22 mouse cellular contexts compared by ENCODE assay signal in the genomic region with DNA sequence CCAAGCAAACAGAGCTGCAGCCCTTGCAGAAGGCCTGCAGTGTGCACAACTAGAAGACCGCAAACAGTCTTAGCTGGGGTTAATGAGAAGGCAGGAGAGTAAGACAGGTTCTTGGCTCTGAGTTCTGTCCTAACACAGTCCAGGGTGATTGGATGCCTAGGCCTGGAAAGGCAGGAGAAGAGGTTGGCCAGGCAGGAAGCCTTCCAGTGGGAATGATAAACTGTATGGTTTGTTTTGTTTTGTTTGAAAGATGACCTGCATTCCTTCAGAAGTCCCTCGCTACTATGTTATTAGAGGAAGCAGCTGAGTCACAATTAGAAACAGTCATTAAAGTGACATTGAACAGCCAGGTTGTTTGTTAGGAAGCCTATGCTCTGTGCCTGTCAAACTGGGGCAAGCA.
DNase-seq lines count a peak whose midpoint lies in the region; ATAC-seq lines count a peak whose summit lies in the region.
"Had no signal": no experiment of that assay in that cellular context is flagged by ENCODE, and none has a peak within 500 bp of the region (broad histone marks: within the 10 kb centered on the region; RNA-seq: fewer than 3 reads in every experiment).

No protein-coding gene starts in this region.

- WGBS in kidney, embryonic 15.5 days = 33% methylated on average over 2 of the region's 2 CpGs
- 30% methylated on average over 2 of the region's 2 CpGs for WGBS in heart, embryonic 16.5 days

- intact Hi-C loops in heart, postnatal 14 days (cut with DNase I) = no loop called here

- H3K9me3 ChIP-seq in kidney, embryonic 15.5 days (replicated peaks) = no peaks in the 10 kb centered on the region
- no peaks in the 10 kb centered on the region for H3K9me3 ChIP-seq in heart, embryonic 16.5 days (replicated peaks; ENCODE audit: control insufficient read depth, low read length)
- H3K9me3 ChIP-seq: embryonic facial prominence, embryonic 15.5 days; hindbrain, embryonic 10.5 days; limb, embryonic 15.5 days; liver, embryonic 15.5 days; midbrain, embryonic 12.5 days; stomach, embryonic 15.5 days had no signal

- H3K4me2 ChIP-seq in kidney, embryonic 15.5 days = no peak overlapping the region
- no peak overlapping the region for H3K4me2 ChIP-seq in heart, embryonic 16.5 days (ENCODE audit: low read depth, low read length)
- H3K4me2 ChIP-seq: embryonic facial prominence, embryonic 15.5 days; limb, embryonic 15.5 days; liver, embryonic 15.5 days; midbrain, embryonic 12.5 days; stomach, embryonic 15.5 days had no signal

- no peaks in the 10 kb centered on the region for H3K36me3 ChIP-seq in kidney, embryonic 15.5 days
- no peaks in the 10 kb centered on the region for H3K36me3 ChIP-seq in heart, embryonic 16.5 days (ENCODE audit: control insufficient read depth, insufficient read depth)
- H3K36me3 ChIP-seq: embryonic facial prominence, embryonic 15.5 days; hindbrain, embryonic 10.5 days; limb, embryonic 15.5 days; liver, embryonic 15.5 days; midbrain, embryonic 12.5 days; stomach, embryonic 15.5 days had no signal

- no peak overlapping the region for H3K4me3 ChIP-seq in kidney, embryonic 15.5 days (replicated peaks)
- no peak overlapping the region for H3K4me3 ChIP-seq in heart, embryonic 16.5 days (ENCODE audit: low read length)
- H3K4me3 ChIP-seq: embryonic facial prominence, embryonic 15.5 days; hindbrain, embryonic 10.5 days; layer of hippocampus, adult 2 months; limb, embryonic 15.5 days; liver, embryonic 15.5 days; midbrain, embryonic 12.5 days; stomach, embryonic 15.5 days had no signal

- no peak overlapping the region for H3K27ac ChIP-seq in kidney, embryonic 15.5 days
- no peak overlapping the region for H3K27ac ChIP-seq in heart, embryonic 16.5 days (ENCODE audit: low read length)
- H3K27ac ChIP-seq: embryonic facial prominence, embryonic 15.5 days; hindbrain, embryonic 10.5 days; hindbrain, postnatal 0 days; layer of hippocampus, adult 2 months; limb, embryonic 15.5 days; liver, embryonic 15.5 days; midbrain, embryonic 12.5 days; stomach, embryonic 15.5 days had no signal

- no peak overlapping the region for H3K9ac ChIP-seq in kidney, embryonic 15.5 days
- no peak overlapping the region for H3K9ac ChIP-seq in heart, embryonic 16.5 days (ENCODE audit: low read length)
- H3K9ac ChIP-seq: embryonic facial prominence, embryonic 15.5 days; forebrain, postnatal 0 days; limb, embryonic 15.5 days; liver, embryonic 15.5 days; midbrain, embryonic 12.5 days; stomach, embryonic 15.5 days had no signal

- peak; percentile 79 for ATAC-seq in kidney, embryonic 15.5 days (replicated peaks; ENCODE audit: low FRiP score)
- peak; percentile 41; the same call in 1 of the 2 replicates for ATAC-seq in heart, embryonic 16.5 days (replicated peaks; ENCODE audit: extremely low read depth, insufficient read depth, low FRiP score)
- ATAC-seq: forebrain, postnatal 0 days; hindbrain, postnatal 0 days; lung, postnatal 0 days had no signal

- H3K4me1 ChIP-seq in kidney, embryonic 15.5 days = no peaks in the 10 kb centered on the region
- H3K4me1 ChIP-seq in heart, embryonic 16.5 days (ENCODE audit: control insufficient read depth, insufficient read depth, low read length) = peaks cover 6% of the 10 kb centered on the region; the same call in 1 of the 2 replicates
- H3K4me1 ChIP-seq: embryonic facial prominence, embryonic 15.5 days; hindbrain, embryonic 10.5 days; limb, embryonic 15.5 days; liver, embryonic 15.5 days; midbrain, embryonic 12.5 days; stomach, embryonic 15.5 days had no signal

- DNase-seq in heart, adult 18-20 months = peak; percentile 24 to 30
- DNase-seq in heart, postnatal 14 days = no peak
- no peak for DNase-seq in kidney, adult 18-20 months
- peak; percentile 32 for DNase-seq in MN1 (ENCODE audit: low spot score)
- DNase-seq in left cerebral cortex, adult 18-20 months (ENCODE audit: low spot score in 2 of 2) = no peak
- DNase-seq: adrenal gland, adult 2 months; B cell, adult 2 months; cerebellum, adult 8-10 months; forebrain, postnatal 0 days; layer of hippocampus, postnatal 36 days; retina, postnatal 1 day had no signal

- H3K27me3 ChIP-seq in kidney, embryonic 15.5 days = no peaks in the 10 kb centered on the region
- H3K27me3 ChIP-seq in heart, embryonic 16.5 days (ENCODE audit: control insufficient read depth, insufficient read depth, low read length) = no peaks in the 10 kb centered on the region
- H3K27me3 ChIP-seq: embryonic facial prominence, embryonic 15.5 days; limb, embryonic 15.5 days; liver, embryonic 15.5 days; midbrain, embryonic 12.5 days; stomach, embryonic 15.5 days had no signal

Comparison
In these comparisons a context has a peak if more than half of its experiments do, and no peak if none do; other contexts are left out.
1. DNase-seq: peak in heart, adult 18-20 months (2 of 2) and MN1 (single experiment); none in heart, postnatal 14 days (0 of 2), kidney, adult 18-20 months (single experiment) and left cerebral cortex, adult 18-20 months (0 of 2).